Mouse (Mus musculus): ENCODE measurements around the gene Ctdnep1.
A peak's percentile ranks its signal among the peaks of the same experiment; 100 is the strongest.
"Not testable (repeated sequence)": the region's sequence is repeated elsewhere in the genome, so short reads cannot be mapped to it uniquely, and the experiment has no call there.

The Ctdnep1 gene

DNA sequence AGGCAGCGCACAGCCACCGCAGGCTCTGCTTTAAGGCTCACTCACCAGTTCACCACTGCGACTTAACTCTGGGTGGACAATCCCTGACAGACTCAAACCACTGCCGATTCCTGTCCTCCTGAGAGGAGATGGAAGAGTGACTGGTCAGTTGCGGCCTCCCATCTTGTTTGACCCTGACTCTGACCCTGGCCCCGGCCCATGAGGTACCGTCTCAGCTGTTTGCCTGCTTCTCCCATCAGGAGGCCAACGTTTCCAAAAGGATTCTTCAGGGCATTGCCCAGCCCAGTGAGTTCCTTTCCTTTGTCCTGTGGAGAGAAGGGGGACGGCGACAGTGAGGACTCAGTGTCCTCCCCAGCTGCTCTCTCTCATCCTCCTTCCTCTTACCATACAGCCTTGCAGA, 30.0 kb downstream of the Ctdnep1 start:
- no peak for DNase-seq (ENCODE audit: low spot score in 2 of 2)

DNA sequence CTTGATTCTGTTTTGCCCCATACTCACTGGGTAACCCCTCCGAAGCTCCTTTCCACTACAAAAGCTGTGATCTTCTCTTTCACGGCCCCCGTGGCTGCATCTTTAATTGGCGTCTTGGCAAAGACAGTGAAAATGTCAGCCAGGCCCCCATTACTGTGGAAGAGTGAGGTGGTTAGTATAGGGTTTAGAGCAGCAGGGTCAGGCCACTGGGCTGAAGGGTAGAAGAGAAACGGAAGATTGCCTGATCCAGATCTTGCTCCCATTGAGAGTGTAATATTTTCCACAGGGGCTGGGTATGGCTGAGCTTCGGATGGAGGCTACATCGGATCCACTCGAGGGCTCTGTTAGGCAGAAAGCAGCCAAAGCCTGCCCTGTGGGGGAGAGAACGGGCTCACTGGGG, 32.0 kb downstream of the Ctdnep1 start:
- DNase-seq (ENCODE audit: low spot score in 2 of 2), result no peak

DNA sequence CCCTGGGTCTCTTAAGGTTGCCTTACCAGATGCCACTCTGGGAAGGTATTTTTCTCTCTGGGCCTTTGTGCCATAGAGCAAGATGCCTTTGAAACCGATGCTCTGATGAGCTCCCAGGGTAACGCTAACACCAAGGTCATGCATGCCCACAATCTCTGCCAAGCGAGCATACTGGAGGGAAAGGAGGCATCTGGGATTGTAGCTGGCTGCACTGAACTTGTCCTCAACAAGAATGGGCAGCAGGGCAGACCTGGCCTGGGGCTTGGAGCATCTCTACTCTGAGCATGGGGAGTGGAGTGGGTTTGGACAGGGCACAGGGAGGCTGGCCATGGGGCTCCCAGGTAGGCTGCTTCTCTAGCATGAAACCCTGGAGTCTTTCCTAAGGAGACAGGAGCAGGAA, 32.5 kb downstream of the Ctdnep1 start:
- no peak for DNase-seq (ENCODE audit: low spot score in 2 of 2)

DNA sequence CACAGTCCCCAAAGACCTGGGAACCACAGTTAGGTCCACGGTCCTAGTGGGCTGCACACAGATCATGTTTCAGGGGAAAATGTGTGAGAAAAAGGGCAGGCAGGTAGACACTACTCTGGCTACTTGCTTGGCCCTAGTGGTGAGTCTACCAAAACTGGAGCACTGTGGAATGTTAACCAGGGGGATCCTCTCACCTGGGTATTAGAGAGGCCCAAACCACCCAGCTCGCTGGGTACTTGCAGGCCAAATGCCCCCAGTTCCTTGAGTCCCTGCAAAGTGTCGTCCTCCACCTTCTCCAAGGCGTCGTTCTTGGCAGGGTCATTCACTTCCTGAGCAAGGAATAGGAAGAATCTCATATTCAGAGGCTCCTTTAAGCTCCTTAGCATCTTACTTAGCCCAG, 33.1 kb downstream of the Ctdnep1 start:
- no peak for DNase-seq (ENCODE audit: low spot score in 2 of 2)

DNA sequence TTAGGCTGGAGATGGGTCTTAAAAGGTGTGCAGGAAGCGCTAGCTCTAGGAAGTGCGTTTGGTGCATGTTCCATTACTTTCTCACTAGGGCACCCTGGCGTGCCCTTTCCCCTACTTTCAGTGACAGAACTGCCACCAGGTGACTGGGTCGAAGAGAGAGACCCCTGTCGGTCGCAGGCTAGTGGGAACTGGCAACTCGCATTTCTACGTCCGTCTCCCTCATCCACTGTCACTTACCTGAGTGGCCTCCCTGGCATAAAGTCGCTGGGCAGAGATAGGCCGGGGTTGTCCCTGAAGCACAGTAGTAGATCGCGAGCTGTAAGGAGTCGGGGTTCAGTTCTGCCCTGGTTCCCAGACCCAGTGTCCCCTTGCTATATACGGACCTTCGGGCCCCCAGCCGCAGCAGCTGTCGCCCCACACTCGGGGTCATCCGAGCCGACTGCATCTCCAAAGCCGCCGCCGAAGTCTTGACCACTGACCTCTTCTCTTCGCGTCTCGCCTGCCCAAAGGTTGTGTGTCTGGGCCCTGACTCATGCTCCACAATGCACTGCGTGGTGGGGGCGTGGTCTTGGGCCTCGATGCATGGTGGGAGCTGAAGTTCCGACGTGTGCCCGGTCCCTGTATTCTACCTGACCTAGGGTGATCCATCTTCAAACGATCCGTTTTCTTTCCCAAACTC, 34.1 kb downstream of the Ctdnep1 start, which contains the start of gene Acadvl:
Acadvl (minus strand) TSS at position 532 of the 679 bp plus-strand sequence.
- peak; percentile 90 to 92 for DNase-seq (ENCODE audit: low spot score in 2 of 2)

DNA sequence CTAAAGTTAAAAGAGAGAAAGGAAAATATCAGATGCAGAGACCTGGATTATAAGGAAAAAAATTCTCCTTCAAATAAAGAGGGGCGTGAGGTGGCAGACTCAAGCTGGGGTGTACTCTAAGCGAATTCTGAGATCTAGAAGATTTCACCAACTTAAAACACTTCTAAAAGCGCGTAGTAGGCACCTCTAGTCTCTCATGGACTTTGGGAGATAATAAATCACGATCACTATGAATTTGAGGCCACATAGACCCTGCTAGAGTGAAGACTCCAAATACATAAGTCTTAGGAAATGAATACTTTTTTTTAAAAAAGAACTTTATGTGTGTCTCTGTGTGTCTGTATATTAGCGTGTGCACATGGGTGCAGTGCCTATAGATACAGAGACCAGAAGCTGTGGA, 34.7 kb downstream of the Ctdnep1 start:
- DNase-seq (ENCODE audit: low spot score in 2 of 2), result no peak

DNA sequence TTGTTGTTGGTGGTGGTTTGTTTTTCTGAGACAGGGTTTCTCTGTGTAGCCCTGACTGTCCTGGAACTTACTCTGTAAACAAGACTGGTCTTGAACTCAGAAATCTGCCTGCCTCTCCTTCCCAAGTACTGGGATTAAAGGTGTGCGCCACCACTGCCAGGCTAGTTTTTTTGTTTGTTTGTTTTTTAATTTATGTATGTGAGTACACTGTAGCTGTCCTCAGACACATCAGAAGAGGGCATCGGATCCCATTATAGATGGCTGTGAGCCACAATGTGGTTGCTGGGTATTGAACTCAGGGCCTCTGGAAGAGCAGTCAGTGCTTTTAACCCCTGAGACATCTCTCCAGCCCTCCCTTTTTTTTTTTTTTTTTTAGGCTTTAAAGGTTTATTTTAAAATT, 35.2 kb downstream of the Ctdnep1 start:
- not testable (repeated sequence) for DNase-seq (ENCODE audit: low spot score in 2 of 2)

DNA sequence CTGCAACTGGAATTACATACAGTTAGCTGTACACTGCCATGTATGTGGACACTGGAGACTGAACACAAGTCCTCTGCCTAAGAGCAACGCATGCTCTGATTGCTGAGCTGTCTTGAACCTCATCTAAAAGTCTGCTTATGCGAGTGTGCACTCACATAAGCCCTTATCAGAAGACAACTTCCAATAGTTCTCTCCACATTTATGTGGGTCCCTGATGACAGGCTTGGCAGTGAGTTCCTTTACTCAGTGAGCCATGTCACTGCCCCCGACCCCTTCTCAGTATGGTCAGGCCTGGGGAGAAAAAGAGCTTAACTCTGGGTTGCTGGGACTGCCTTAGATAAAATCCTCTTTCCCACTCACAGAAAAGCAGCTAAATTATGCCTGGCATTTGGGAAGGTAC, 35.7 kb downstream of the Ctdnep1 start, which contains the start of gene Dlg4:
Dlg4 (plus strand) TSS at position 274 of the 400 bp plus-strand sequence.
- no peak for DNase-seq (ENCODE audit: low spot score in 2 of 2)

DNA sequence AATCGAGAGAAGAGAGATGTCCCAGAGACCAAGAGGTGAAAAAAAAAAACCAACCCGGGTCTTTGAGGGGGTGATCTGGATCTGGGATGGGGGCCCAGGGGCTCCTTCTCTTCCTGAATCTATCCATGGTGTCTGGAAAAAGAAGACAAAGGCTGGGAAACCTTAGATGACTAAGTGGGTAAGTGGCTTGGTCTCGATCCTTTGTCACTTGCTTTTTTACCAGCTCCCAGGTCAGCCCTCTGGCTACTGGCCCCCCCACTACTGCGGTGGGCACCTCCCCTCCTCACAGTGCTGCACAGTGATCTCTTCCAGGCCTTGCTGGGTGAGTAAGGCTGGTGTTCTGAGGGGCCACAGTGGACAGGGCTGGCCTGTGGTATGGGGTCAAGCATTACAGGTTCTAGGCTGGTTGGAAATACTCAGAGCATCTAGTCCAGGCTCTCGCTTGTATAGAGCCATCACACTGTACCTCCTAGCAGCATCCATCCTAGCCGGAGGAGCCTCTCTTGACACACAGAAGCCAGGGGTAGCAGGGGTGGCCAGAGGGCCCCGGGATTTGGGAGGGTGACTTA, 36.3 kb downstream of the Ctdnep1 start:
- DNase-seq (ENCODE audit: low spot score in 2 of 2), result no peak

DNA sequence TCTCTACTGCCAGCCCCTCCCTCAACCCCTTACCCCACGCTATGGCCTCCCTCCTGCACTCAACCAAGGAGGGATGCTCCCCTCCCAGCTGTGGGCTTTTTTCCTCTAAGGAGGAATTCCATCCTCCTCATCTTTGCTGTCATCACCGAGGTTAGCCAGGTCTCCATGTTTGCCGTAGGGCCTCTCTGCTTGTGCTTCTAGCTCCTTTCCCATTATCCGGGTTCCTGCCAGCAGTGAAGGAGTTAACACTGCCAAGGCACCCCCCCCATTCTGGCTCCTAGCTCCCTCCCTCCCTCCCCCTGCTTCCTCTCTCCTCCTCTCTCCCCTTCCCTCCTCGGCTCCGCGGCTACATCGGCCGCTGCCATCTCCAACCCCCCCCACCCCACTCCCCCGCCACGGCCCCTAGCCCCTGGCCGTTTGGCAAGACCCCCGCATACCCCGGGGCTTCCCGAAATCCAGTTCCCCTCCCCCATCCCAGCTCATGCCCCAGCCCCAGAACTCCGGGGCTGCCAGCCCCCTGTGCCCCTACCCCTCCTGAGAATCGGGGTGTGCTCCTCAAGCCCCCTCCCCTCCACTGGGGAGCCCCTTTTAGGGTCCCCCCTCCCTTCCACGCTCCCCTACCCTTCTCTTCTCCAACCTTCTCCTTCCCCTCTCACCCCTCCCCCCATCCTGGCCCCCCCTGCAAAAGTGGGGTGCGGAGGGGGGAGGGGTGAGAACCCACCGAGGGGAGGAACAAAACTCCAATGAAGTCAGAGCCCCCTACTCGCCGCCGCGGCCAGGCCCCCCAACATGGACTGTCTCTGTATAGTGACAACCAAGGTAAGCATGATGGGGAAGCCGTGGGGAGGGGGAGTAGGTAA, 37.4 kb downstream of the Ctdnep1 start:
- DNase-seq (ENCODE audit: low spot score in 2 of 2), result peak; percentile 89 to 92

DNA sequence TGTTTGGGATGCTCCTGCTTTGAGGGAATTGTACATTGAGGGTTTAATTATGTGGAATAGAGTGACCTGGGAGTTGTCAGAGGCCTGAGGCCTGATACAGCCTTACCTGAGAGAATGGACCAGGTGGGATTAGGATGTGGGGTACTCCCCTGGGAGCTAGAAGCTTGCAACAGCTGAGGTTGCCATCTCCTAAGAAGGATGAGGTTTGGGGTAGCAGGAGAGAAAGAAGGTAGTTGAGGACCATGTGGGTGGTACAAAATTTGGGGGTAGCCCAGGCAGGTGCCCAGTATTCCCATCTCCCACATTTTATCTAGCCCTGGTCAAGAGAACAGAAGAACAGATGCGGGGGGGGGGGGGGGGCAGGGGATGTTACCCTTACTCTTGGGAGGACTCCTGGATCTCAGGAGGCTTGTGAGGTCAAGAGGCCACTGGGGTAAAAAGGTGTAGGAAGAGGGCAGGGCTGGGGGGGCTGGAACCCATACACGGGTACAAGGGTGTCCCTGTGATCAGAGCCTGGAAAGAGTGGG, 38.6 kb downstream of the Ctdnep1 start:
- no peak for DNase-seq (ENCODE audit: low spot score in 2 of 2)

DNA sequence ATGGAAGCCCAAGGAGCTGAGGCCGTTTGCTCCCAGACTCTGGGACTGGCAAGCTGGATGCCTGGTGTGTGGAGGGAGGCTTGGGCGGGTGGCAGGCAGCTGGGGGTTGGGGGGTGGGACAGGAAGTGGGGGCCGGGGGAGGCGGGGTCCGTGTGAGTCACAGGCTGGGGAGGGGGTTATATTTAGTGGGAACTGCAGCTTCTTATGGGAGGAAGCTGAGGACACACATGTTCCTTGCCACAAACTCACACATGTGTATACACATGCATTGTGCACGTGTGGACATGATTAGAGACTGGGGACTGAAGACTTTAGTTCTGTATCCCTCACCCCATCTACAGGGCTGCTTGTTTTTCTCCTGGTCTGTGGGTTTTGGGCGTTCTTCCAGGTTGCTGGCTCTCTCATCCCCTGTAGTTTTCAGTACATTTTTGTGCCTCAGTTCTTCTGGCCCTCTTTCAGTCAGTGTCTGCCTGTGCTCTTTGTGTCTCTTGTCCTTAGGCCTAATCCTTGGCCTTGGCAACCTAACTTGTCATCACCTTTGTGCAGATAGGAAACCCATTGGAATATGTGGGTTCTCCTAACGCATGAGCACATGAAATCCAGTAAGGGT, 39.2 kb downstream of the Ctdnep1 start:
- peak; percentile 71 to 76 for DNase-seq (ENCODE audit: low spot score in 2 of 2)

DNA sequence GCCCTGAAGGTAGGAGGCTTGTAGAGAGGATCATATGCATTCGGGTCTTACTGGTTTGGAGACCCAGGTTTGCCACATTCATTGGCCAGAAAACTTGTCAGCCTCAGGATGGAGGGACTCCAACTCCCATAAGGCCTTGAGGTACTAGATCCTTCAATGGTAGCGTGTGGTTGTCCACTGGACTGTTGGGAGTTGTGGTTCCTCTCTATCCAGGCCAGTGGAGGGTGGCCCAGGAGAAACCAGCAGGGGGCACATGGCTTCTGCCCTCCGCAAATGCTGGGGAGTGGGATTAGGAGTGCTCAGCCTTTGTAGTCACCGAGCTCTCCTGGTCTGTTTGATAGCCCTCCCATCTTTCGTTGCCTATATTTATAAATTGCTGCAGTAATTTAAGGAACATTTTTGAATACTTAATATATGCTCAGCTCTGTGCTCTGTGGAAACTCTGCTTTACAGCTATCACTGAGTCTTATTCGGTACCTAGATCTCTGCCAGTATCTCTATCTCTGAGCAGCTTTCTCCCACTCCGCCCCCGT, 39.8 kb downstream of the Ctdnep1 start:
- DNase-seq (ENCODE audit: low spot score in 2 of 2), result peak; percentile 83 to 90

DNA sequence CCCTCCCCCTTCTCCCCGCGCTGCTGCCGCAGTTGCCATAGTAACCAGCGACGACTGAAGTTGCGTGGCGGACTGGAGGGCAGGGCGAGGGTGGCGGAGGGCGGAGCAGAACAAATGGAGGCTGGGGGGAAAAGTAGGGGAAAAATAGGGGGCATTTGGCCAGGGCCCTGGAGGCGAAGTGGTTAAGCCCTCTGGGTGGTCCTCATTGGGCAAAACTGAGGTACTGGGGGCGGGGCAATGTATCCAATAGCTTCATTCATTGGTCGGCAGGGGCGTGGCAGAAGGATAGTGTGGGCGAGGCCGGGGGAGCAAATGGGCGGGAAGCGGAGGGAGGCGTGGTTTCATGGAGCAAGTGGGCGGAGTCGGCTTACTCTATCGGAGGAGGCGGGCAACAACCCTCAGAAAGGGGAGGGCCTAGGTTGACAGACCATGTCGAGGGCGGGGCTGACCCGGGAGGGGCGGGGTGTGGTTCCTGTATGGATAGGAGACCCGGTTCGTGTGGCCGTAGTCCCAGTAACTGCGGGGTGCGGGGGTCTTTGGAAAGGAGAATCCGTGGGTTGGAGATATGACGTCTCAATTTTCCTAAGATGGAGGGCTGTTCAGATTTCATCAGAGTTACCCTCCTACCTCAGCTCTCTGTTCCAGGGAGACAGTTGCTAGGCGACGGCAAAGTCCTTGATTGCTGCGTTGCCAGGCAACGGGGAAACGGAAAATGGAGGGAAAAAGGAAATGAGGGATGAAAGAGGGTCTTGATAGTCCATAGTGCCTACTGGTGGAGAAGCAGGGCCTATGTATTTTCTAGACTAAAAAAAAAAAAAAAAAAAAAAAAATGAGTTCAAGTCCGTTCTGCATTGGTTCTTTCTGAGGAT, 40.5 kb downstream of the Ctdnep1 start:
- peak; percentile 99 for DNase-seq (ENCODE audit: low spot score in 2 of 2)

DNA sequence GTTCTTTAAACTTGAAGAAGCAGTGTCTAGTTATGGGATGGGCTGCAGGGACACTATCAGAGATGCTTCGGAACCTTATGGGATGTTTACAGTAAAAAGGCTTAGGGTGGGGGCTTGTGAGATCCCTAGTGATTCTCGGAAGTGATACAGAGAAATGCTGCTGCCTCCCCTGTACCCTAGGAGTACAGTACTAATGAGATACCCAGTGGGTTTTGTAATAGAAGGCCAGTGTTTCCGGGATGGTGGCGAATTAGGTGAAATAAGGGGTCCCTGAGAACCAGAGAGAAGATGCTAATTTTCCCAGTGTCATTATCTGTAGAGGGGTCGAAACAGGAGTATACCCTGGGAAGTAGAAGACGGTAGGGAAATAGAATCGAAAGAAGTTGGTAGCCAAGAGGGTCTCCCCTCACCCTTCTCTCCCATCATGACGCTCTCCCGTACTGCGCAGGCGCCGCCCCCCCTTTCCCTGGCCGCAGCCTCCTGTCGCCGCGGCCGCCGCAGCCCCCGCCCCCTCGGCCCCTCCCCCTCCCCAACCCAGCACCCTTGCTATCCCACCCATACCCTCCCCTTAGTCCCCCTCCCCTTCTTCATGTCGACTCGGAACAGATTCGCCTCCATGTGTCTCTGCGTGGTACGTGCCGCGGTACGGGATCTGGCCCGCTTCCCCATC, 42.7 kb downstream of the Ctdnep1 start:
- DNase-seq (ENCODE audit: low spot score in 2 of 2), result peak in 1 of 2 experiments; percentile 69

DNA sequence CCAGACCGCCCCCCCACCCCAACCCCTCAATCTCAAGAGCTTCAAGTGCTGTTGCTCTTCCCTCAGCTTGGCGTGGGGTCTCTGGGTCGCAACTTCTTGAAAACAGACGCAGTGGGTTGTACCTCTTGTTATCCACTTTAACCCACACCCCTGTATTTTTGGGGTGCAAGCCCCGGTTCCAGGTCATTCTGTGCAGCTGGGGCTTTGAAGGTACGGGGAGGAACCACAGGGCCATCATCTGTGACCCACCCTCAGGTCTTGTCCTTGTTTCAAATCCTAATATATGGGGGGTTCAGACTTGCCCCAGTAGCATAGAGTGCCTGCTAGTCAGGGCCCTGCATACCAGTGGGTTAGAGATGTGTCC, 43.2 kb downstream of the Ctdnep1 start:
- DNase-seq (ENCODE audit: low spot score in 2 of 2), result no peak

DNA sequence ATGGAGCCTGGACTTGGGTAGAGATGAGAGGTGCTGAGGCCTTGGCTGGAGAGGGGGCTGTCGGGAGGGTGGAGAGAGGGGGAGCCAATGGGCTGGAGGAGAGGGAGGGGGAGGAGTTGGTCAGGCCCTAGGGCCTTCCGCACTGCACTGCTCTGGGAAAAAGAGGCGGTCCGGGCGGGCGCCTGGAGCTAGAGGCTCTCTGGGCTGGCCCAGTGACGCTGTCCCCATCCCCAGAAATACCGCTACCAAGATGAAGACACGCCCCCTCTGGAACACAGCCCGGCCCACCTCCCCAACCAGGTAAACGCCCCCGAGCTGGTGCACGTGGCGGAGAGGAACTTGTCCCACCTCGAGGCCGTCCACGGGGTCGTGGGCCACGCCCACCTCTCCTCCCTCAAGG, 45.7 kb downstream of the Ctdnep1 start:
- DNase-seq (ENCODE audit: low spot score in 2 of 2), result peak; percentile 63 to 74

DNA sequence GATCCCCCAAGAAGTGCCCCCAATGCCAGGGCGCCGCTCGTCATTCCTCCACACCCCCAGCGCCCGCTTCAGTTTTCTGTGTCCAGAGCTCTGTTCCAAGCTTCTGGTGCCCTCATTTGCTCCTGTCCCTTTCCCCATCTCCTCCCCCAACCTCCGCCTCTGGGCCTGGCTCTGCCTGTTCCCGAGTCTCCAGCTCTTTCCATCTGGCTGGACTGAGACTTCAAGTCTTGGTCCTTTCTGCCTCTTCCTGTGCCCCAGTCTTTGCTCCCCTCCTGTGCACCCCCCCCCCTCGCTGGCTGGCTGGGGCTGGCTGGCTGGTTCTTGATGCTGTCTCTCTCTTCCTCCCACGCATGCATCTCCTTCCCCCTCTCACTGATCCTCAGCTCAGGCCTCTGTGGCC, 46.4 kb downstream of the Ctdnep1 start:
- peak; percentile 63 to 72 for DNase-seq (ENCODE audit: low spot score in 2 of 2)

DNA sequence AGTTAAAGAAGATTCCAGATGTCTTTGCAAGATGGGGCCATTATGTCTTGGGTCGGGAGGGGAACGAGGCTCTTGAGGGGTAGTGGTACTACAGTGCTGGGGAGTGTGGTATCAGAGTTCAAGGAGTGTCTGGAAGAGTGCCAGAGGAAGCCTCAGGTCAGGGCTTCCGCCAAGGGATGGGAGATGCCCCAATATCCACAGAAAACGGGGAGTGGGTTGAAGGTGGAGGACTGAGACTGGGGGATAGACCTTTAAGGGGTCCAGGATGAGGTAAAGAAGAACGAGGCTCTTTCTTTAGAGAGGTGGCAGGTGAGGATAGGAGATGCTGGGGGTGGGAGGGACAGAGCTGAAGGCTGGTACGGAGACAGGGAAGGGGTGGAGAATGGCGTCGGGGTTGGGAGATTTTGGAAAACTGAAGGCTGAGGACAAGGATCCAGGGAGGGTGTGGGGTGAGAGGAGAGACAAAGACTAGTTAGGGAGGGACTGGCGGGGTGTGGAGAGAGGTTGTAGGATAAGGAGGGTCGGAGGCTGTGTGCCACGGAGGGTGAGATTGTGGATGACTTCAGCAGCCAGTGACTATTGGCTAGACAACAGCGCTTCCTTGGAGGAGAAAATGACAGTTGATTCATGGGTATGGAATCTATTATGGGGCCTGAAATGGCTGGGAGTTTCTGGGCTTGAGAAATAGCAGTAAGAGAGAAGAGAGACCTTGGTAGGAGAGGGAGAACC, 47.6 kb downstream of the Ctdnep1 start:
- no peak for DNase-seq (ENCODE audit: low spot score in 2 of 2)
